ENCODE assay signal across 1 mouse cellular context in the genomic region with DNA sequence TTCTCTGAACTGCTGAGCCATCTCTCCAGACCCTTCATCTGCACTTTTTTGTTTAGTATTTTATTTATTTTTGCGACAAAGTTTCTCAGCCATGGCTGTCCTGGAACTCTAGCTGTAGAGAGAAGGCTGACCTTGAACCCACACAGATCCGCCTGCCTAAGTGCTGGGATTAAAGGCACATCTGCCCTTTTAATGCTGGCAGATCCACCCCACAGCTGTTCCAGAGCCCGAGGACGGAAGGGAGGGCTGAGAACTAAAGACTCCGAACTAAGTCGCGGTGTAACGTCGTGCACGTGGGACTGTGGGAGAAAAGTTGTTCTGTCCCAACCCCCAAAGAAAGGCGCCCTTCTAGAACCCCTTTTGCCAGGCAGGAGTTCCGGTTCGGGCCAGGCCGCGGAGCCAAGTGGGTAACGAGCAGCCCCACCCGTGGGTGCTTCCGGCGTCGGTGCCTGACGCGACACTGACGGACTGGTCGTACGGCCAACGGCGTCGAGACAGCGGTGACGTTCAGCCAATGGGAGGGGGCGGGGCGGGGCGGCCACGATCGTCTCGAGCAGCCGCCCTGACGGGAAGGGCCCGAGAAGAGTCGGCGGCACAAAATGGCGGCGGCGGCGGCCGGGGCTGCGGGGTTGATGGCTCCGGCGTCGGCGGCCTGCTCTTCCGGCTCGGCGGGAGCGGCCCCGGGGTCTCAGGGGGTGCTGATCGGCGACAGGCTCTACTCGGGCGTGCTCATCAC.
A peak's percentile ranks its signal among the peaks of the same experiment; 100 is the strongest.
TF ChIP-seq lines count a peak whose summit lies in the region.

TSS of gene Ccnl2 (plus strand) at position 561 of the 736 bp plus-strand sequence.

TF ChIP-seq in CH12.LX, 34 proteins besides CTCF, POLR2A, EP300 and RAD21 (continued from another document):
- peak; percentile 83; the same call in 1 of the 2 replicates for TF ChIP-seq TCF12 (IDR thresholded peaks at IDR 0.05; ENCODE audit: low read depth, low read length)
- no peak for TF ChIP-seq JUND (conservative IDR thresholded peaks at IDR 0.05; ENCODE audit: low read depth, low read length)
- peak; percentile 79 for TF ChIP-seq BHLHE40 (IDR thresholded peaks at IDR 0.05; ENCODE audit: low read depth, low read length)
- TF ChIP-seq MXI1 (IDR thresholded peaks at IDR 0.05; ENCODE audit: low read depth, low read length), result peak; percentile 95
- TF ChIP-seq MAX (IDR thresholded peaks at IDR 0.05; ENCODE audit: low read length), result peak; percentile 95
- TF ChIP-seq GABPA (IDR thresholded peaks at IDR 0.05; ENCODE audit: insufficient replicate concordance, low read depth, low read length), result no peak
- TF ChIP-seq MAZ (IDR thresholded peaks at IDR 0.05; ENCODE audit: low read depth, low read length), result peak; percentile 91
- TF ChIP-seq ZKSCAN1 (IDR thresholded peaks at IDR 0.05; ENCODE audit: borderline replicate concordance, low read depth, low read length), result no peak
- TF ChIP-seq SIN3A (IDR thresholded peaks at IDR 0.05; ENCODE audit: low read length), result peak; percentile 62
- TF ChIP-seq MYC (IDR thresholded peaks at IDR 0.05; ENCODE audit: low read depth, low read length), result peak; percentile 98
- peak; percentile 95 for TF ChIP-seq ELF1 (IDR thresholded peaks at IDR 0.05; ENCODE audit: low read depth, low read length)
- peak; percentile 69; the same call in 1 of the 2 replicates for TF ChIP-seq TBP (conservative IDR thresholded peaks at IDR 0.05; ENCODE audit: low read depth, low read length)
